Mouse (Mus musculus) heart, embryonic 13.5 days (tissue): ENCODE measurements around the gene Atp6v0a1. TPM values are rescaled to one million over a fixed set of nuclear protein-coding genes. Genes with fewer than 3 reads are reported as not detected.

Source experiments
- ATAC-seq: fragments of 200-750 bp; cut with Nextera tagmentation; 2 replicates; pipeline ENCODE4 v1.8.0; 2017; ENCODE audit warnings: moderate TSS enrichment; ENCODE audit not compliant: insufficient number of reproducible peaks, low FRiP score, low TSS enrichment; ENCODE audit errors: extremely low read depth
- H3K27ac ChIP-seq: fragments of 300-500 bp; sonication (generic); replicated peaks from 2 replicates; pipeline ENCODE4 v1.5.1; 2015; ENCODE audit warnings: moderate library complexity, mild to moderate bottlenecking, inconsistent platforms
- H3K27me3 ChIP-seq: fragments of 300-500 bp; sonication (generic); replicated peaks from 2 replicates; pipeline ENCODE4 v1.6.1; 2015; ENCODE audit warnings: mild to moderate bottlenecking, inconsistent platforms
- H3K36me3 ChIP-seq: fragments of 300-500 bp; sonication (generic); 2 replicates; pipeline ENCODE4 v1.6.1; 2015; ENCODE audit warnings: mild to moderate bottlenecking, inconsistent platforms
- H3K4me1 ChIP-seq: fragments of 300-500 bp; sonication (generic); 2 replicates; pipeline ENCODE4 v1.6.1; 2015; ENCODE audit warnings: inconsistent platforms
- H3K4me2 ChIP-seq: fragments of 300-500 bp; sonication (generic); 2 replicates; pipeline ENCODE4 v1.6.1; 2015; ENCODE audit warnings: inconsistent platforms, mild to moderate bottlenecking, moderate library complexity
- H3K4me3 ChIP-seq: fragments of 300-500 bp; sonication (generic); 2 replicates; pipeline ENCODE4 v1.5.1; 2015; ENCODE audit warnings: moderate library complexity, mild to moderate bottlenecking, inconsistent platforms
- H3K9ac ChIP-seq: fragments of 300-500 bp; sonication (generic); 2 replicates; pipeline ENCODE4 v1.6.1; 2015; ENCODE audit warnings: inconsistent platforms, mild to moderate bottlenecking, moderate library complexity
- H3K9me3 ChIP-seq: fragments of 300-500 bp; sonication (generic); 2 replicates; pipeline ENCODE4 v1.6.1; 2016; ENCODE audit warnings: inconsistent platforms
- WGBS: fragments of 180-500 bp; shearing (Covaris S2); methylation state at CpG from one replicate; pipeline ENCODE4 v1.1.7; 2015; ENCODE audit warnings: mixed read lengths; 5-methylcytosine and 5-hydroxymethylcytosine counted together
- polyA plus RNA-seq: library from polyadenylated mRNA; unstranded; fragments of >200 nt; fragmentation: Nextera tagmentation; extraction: Ambion mirVana; gene quantifications from 2 replicates; pipeline ENCODE4 v1.2.1, GENCODE M21; 2015

Atp6v0a1 gene
- polyA plus RNA-seq, 1 experiment from 2014 or later, result 54.9 TPM

- Histone ChIP-seq H3K27ac (no peak overlapping the region), H3K4me2 (no peak overlapping the region), H3K9me3 (no peaks in the 10 kb centered on the region), H3K4me1 (peaks cover 32% of the 10 kb centered on the region), H3K4me3 (no peak overlapping the region), H3K9ac (no peak overlapping the region), H3K27me3 (no peaks in the 10 kb centered on the region), H3K36me3 (no peaks in the 10 kb centered on the region)
- WGBS, result 42% methylated on average over 8 of the region's 8 CpGs
- ATAC-seq, result no peak
Measured at GRCm38 (mm10) chr11:100982087-100982486, 27.2 kb upstream of the Atp6v0a1 start.

- 4% methylated on average over 20 of the region's 20 CpGs for WGBS
Measured at GRCm38 (mm10) chr11:100983125-100983777, 26.0 kb upstream of the Atp6v0a1 start.

GRCm38 (mm10) chr11:100983778-100984131 is 25.5 kb upstream of the Atp6v0a1 start:
- H3K9me3 ChIP-seq, result no peaks in the 10 kb centered on the region
- H3K36me3 ChIP-seq, result no peaks in the 10 kb centered on the region
- peak overlapping the region; percentile 54; the same call in 1 of the 2 replicates for H3K4me3 ChIP-seq
- H3K9ac ChIP-seq, result peak overlapping the region; percentile 83
- peaks cover 32% of the 10 kb centered on the region for H3K4me1 ChIP-seq
- peak overlapping the region; percentile 80; the same call in 1 of the 2 replicates for H3K4me2 ChIP-seq
- no peaks in the 10 kb centered on the region for H3K27me3 ChIP-seq
- no peak for ATAC-seq
- no peak overlapping the region for H3K27ac ChIP-seq
- WGBS, result 65% methylated on average over 7 of the region's 7 CpGs

More at GRCm38 (mm10) chr11:100983125-100983777, 26.0 kb upstream of the Atp6v0a1 start:
- no peaks in the 10 kb centered on the region for H3K27me3 ChIP-seq
- H3K4me1 ChIP-seq, result peaks cover 32% of the 10 kb centered on the region
- H3K27ac ChIP-seq, result peak overlapping the region; percentile 10; the same call in 1 of the 2 replicates
- H3K36me3 ChIP-seq, result no peaks in the 10 kb centered on the region
- peak overlapping the region; percentile 83 for H3K9ac ChIP-seq
- no peak for ATAC-seq
- peak overlapping the region; percentile 80 for H3K4me2 ChIP-seq
- H3K4me3 ChIP-seq, result peak overlapping the region; percentile 54
- H3K9me3 ChIP-seq, result no peaks in the 10 kb centered on the region

- no peaks in the 10 kb centered on the region for H3K27me3 ChIP-seq
- 53% methylated on average over 3 of the region's 3 CpGs for WGBS
- H3K4me1 ChIP-seq, result peaks cover 17% of the 10 kb centered on the region
- no peak overlapping the region for H3K27ac ChIP-seq
- H3K36me3 ChIP-seq, result no peaks in the 10 kb centered on the region
- no peaks in the 10 kb centered on the region for H3K9me3 ChIP-seq
- no peak for ATAC-seq
- H3K4me2 ChIP-seq, result no peak overlapping the region
- H3K9ac ChIP-seq, result no peak overlapping the region
- no peak overlapping the region for H3K4me3 ChIP-seq
Measured at GRCm38 (mm10) chr11:100985607-100986006, 23.6 kb upstream of the Atp6v0a1 start.

- no peak overlapping the region for H3K9ac ChIP-seq
- 84% methylated on average over 3 of the region's 3 CpGs for WGBS
- H3K9me3 ChIP-seq, result no peaks in the 10 kb centered on the region
- no peak overlapping the region for H3K27ac ChIP-seq
- no peaks in the 10 kb centered on the region for H3K27me3 ChIP-seq
- H3K4me3 ChIP-seq, result no peak overlapping the region
- H3K4me2 ChIP-seq, result no peak overlapping the region
- H3K4me1 ChIP-seq, result peaks cover 3% of the 10 kb centered on the region
- H3K36me3 ChIP-seq, result no peaks in the 10 kb centered on the region
- ATAC-seq, result no peak
Measured at GRCm38 (mm10) chr11:100988674-100989073, 20.6 kb upstream of the Atp6v0a1 start.

GRCm38 (mm10) chr11:100989666-100990065 is 19.6 kb upstream of the Atp6v0a1 start:
- no peaks in the 10 kb centered on the region for H3K36me3 ChIP-seq
- no peaks in the 10 kb centered on the region for H3K4me1 ChIP-seq
- H3K4me2 ChIP-seq, result no peak overlapping the region
- no peak overlapping the region for H3K9ac ChIP-seq
- no peak overlapping the region for H3K27ac ChIP-seq
- no peaks in the 10 kb centered on the region for H3K27me3 ChIP-seq
- no peaks in the 10 kb centered on the region for H3K9me3 ChIP-seq
- H3K4me3 ChIP-seq, result no peak overlapping the region
- 52% methylated on average over 2 of the region's 2 CpGs for WGBS
- ATAC-seq, result no peak

GRCm38 (mm10) chr11:100991027-100991534 is 18.2 kb upstream of the Atp6v0a1 start:
- no peak for ATAC-seq
- WGBS, result 22% methylated on average over 6 of the region's 6 CpGs
- no peaks in the 10 kb centered on the region for H3K36me3 ChIP-seq

GRCm38 (mm10) chr11:100993437-100993836 is 15.8 kb upstream of the Atp6v0a1 start:
- H3K27ac ChIP-seq, result no peak overlapping the region
- ATAC-seq, result no peak
- H3K36me3 ChIP-seq, result no peaks in the 10 kb centered on the region
- 81% methylated on average over 2 of the region's 2 CpGs for WGBS
- no peaks in the 10 kb centered on the region for H3K4me1 ChIP-seq
- H3K9me3 ChIP-seq, result no peaks in the 10 kb centered on the region
- no peak overlapping the region for H3K4me2 ChIP-seq
- H3K9ac ChIP-seq, result no peak overlapping the region
- H3K4me3 ChIP-seq, result no peak overlapping the region
- H3K27me3 ChIP-seq, result no peaks in the 10 kb centered on the region

More at GRCm38 (mm10) chr11:100991027-100991534, 18.2 kb upstream of the Atp6v0a1 start:
- H3K27me3 ChIP-seq, result no peaks in the 10 kb centered on the region
- no peak overlapping the region for H3K4me3 ChIP-seq
- H3K4me1 ChIP-seq, result no peaks in the 10 kb centered on the region
- no peak overlapping the region for H3K4me2 ChIP-seq
- no peak overlapping the region for H3K27ac ChIP-seq
- no peaks in the 10 kb centered on the region for H3K9me3 ChIP-seq
- H3K9ac ChIP-seq, result no peak overlapping the region

GRCm38 (mm10) chr11:100994233-100994632 is 15.0 kb upstream of the Atp6v0a1 start:
- no peak overlapping the region for H3K4me3 ChIP-seq
- no peaks in the 10 kb centered on the region for H3K4me1 ChIP-seq
- no peak overlapping the region for H3K9ac ChIP-seq
- H3K27me3 ChIP-seq, result no peaks in the 10 kb centered on the region
- no peak for ATAC-seq
- H3K27ac ChIP-seq, result no peak overlapping the region
- no peaks in the 10 kb centered on the region for H3K36me3 ChIP-seq
- WGBS, result 43% methylated on average over 9 of the region's 9 CpGs
- H3K4me2 ChIP-seq, result 0 out of 2 replicates have a peak overlapping the region, but pooled peaks have one; percentile 11
- no peaks in the 10 kb centered on the region for H3K9me3 ChIP-seq

GRCm38 (mm10) chr11:100994655-100995054 is 14.6 kb upstream of the Atp6v0a1 start:
- WGBS, result 63% methylated on average over 5 of the region's 5 CpGs
- no peak for ATAC-seq
- H3K4me2 ChIP-seq, result no peak overlapping the region
- no peaks in the 10 kb centered on the region for H3K4me1 ChIP-seq
- no peak overlapping the region for H3K4me3 ChIP-seq
- H3K9ac ChIP-seq, result no peak overlapping the region
- no peak overlapping the region for H3K27ac ChIP-seq
- H3K9me3 ChIP-seq, result no peaks in the 10 kb centered on the region
- H3K36me3 ChIP-seq, result no peaks in the 10 kb centered on the region
- no peaks in the 10 kb centered on the region for H3K27me3 ChIP-seq

GRCm38 (mm10) chr11:100996501-100996900 is 12.8 kb upstream of the Atp6v0a1 start:
- Histone ChIP-seq H3K4me3 (no peak overlapping the region), H3K4me2 (no peak overlapping the region), H3K27me3 (peaks cover 13% of the 10 kb centered on the region; the same call in 1 of the 2 replicates), H3K27ac (no peak overlapping the region), H3K4me1 (no peaks in the 10 kb centered on the region), H3K36me3 (no peaks in the 10 kb centered on the region), H3K9ac (no peak overlapping the region), H3K9me3 (no peaks in the 10 kb centered on the region)
- no peak for ATAC-seq
- WGBS, result 82% methylated on average over 4 of the region's 4 CpGs

- Histone ChIP-seq H3K27me3 (peaks cover 13% of the 10 kb centered on the region; the same call in 1 of the 2 replicates), H3K4me2 (no peak overlapping the region), H3K36me3 (no peaks in the 10 kb centered on the region), H3K4me1 (peaks cover 4% of the 10 kb centered on the region; the same call in 1 of the 2 replicates), H3K9me3 (no peaks in the 10 kb centered on the region), H3K9ac (no peak overlapping the region), H3K4me3 (no peak overlapping the region), H3K27ac (no peak overlapping the region)
- ATAC-seq, result no peak
- WGBS, result 71% methylated on average over 2 of the region's 2 CpGs
Measured at GRCm38 (mm10) chr11:100998836-100999235, 10.4 kb upstream of the Atp6v0a1 start.
